Mouse (Mus musculus): Measurements from ENCODE around the gene Cotl1.
"Not testable (repeated sequence)": the region's sequence is repeated elsewhere in the genome, so short reads cannot be mapped to it uniquely, and the experiment has no call there.

The Cotl1 gene

GRCm38 (mm10) chr8:119840275-119840808 is at the start of gene Cotl1:
Gene Cotl1, minus strand, starts transcription at chr8:119840544.
- peak; percentile 98 to 100 for DNase-seq

- no peak for DNase-seq
Observed at GRCm38 (mm10) chr8:119888012-119888411, 47.7 kb upstream of the Cotl1 start.

DNA sequence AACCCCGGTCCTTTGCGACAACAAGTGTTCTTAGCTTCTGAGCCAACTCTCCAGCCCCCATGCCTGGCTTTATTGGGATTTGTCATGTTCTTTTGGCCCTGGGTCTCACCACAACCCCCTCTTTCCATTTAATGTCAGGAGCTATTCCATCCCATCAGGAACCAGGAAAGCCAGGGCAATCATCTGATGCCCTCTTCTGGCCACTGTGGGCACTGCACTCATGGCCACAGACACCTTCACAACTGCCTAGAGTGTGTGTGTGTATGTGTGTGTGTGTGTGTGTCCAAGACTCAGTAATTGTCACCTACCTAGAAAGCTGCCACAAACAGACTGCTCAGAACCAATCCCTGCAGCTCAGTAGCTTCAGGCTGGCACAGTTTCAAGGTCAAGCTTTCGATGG is 46.8 kb upstream of the Cotl1 start:
- peak; percentile 30 to 58 for DNase-seq

DNA sequence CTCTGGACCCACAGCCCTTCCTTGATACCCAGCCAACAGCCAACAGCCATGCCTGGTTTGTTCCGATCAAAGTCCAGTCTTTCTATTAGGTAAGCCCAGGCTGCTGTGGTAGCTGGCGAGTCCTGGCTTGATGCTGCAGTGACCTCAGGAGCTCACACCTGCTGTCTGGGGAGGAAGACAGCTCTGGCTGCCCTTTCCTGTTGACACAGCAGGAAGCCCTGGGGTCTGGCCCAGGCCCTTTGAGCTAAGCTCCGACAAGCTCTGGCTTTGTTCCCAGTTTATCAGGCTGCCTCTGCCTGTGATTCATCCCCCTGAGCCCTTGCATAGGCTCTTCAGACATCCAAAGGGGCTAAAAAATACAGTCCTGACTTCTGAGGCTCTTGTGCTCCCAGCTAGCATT is 45.3 kb upstream of the Cotl1 start:
- peak; percentile 47 to 65 for DNase-seq

DNA sequence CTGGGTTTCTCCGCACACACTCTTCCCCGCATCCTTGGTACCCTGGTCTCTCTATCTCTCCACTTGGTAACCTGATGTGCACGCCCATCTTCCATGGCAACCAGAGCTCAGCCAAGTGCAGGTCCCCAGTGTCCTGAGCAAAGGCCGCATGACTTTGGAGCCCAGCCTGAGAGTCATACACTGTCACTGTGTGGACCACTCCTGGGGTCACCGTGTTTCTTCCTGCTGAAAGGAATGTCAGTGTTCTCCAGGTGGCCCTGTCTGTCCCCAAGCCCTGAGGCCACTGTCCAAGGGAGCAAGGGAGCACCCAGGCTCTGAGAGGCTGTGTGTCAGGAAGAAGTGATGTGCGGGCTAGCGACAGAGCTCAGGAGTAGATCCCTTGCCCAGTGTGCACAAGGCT is 42.9 kb upstream of the Cotl1 start:
- DNase-seq: no peak

DNA sequence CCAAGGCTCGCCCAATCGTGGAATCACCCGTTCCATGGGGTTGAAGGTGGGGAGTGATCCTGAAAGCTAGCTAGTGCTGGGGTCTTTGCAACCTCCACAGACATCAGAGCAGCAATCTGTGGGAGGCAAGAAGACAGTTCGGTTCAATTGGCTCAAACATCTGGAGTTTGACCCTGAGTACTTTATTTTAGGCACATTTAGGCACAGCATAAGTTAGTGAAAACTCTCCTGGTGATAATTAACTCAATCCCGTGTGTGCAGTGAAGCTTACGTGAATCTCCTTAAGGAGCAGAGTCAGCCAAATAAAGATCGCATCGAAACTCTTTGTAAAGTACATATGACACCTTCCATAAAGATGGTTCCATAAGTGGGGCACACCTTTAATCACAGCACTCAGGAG is 41.6 kb upstream of the Cotl1 start:
- no peak for DNase-seq

GRCm38 (mm10) chr8:119881301-119881700 is 41.0 kb upstream of the Cotl1 start:
- no peak for DNase-seq

DNA sequence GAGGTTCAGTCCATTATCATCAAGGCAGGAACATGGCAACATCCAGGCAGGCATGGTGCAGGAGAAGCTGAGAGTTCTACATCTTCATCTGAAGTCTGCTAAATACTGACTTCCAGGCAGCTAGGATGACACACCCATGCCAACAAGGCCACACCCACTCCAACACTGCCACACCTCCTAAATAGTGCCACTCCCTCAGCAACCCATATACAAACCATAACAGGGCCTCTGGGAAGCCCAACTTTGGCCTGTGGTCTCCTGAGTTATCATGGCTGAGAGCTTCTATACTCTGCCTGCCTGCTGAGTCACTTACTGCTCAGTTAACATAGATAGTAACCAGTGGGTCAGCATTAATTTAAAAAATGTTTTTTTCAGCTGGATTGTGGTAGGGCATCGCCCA is 32.8 kb upstream of the Cotl1 start:
- no peak for DNase-seq

DNA sequence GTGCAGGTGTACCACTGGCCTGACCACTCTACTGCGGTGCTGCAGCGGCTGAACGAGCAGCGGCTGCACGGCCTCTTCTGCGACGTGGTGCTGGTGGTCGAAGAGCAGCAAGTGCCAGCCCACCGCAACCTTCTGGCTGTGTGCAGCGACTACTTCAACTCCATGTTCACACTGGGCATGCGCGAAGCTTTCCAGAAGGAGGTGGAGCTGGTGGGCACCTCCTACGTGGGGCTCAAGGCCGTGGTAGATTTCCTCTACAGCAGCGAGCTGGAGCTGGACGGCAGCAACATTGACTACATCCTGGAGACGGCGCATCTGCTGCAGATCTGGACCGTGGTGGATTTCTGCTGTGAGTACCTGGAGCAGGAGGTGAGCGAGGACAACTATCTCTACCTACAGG is 29.3 kb upstream of the Cotl1 start:
- DNase-seq: no peak

- no peak for DNase-seq
Observed at GRCm38 (mm10) chr8:119862749-119863148, 22.4 kb upstream of the Cotl1 start.

DNA sequence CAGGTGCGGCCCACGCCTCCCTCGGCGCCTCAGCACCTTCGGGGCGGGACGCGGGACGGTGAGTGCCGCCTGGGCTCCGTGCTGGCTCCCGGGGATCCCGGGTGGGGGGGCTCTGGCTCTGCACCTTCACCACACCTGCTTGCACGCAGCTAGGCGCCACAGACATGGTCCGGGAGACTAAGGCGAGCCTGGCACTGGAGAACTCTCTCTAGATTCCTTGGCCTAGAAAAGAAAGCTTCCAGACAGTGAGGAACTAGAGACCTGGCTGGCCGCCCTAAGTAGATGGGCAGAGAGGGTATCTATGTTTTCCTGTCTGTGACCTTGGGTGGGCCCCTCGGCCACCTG is 22.0 kb upstream of the Cotl1 start:
- no peak for DNase-seq

- DNase-seq: peak; percentile 97 to 99
Observed at GRCm38 (mm10) chr8:119861706-119862389, 21.5 kb upstream of the Cotl1 start, which contains the start of gene Klhl36. Gene Klhl36, plus strand, starts transcription at chr8:119862266.

- no peak for DNase-seq
Observed at GRCm38 (mm10) chr8:119857767-119858166, 17.4 kb upstream of the Cotl1 start.

DNA sequence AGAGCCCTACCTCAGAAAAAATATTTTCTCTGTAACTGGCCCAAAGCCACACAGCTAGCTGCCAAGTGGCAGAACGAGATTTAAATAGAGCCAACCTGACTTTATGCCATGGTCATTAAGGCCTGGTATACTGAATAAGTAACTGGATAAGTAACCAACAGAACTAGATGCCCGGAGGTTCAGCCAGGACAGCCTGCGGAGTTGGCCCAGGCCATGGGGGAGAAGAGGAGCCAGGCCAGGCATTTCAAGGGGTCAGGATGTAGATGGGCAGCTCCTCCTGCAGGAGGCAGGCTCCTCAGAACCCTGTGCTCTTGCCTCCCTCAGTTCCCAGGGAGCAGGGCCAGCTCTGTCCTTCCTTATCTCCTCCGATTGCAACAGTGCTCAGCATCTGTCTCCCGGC is 15.3 kb upstream of the Cotl1 start:
- DNase-seq: peak; percentile 41 to 47

DNA sequence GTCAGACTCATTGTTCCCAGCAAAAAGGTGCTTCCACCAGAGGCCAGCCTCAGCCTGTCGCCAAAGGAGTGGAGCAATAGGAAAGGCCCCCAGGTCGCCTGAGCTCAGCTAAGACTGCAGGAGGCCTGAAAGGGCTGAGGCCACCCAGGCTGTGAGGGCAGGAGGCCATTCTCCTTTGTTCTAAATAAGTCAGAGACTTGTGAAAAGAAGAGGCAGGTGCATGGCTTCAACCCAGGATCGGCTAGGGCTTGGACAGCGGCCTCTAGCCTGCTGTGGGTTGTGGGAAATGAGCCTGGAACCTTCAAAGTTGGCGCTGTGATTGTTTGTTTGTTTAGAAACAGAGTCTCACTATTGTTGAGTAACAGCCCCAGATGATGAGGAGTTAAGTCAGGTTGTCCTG is 13.7 kb upstream of the Cotl1 start:
- DNase-seq: peak in 1 of 2 experiments; percentile 45

- DNase-seq: no peak
Observed at GRCm38 (mm10) chr8:119853521-119853920, 13.2 kb upstream of the Cotl1 start.

- no peak for DNase-seq
Observed at GRCm38 (mm10) chr8:119847232-119847922, 7.0 kb upstream of the Cotl1 start.

- not testable (repeated sequence) for DNase-seq
Observed at GRCm38 (mm10) chr8:119845741-119846140, 5.4 kb upstream of the Cotl1 start.

DNA sequence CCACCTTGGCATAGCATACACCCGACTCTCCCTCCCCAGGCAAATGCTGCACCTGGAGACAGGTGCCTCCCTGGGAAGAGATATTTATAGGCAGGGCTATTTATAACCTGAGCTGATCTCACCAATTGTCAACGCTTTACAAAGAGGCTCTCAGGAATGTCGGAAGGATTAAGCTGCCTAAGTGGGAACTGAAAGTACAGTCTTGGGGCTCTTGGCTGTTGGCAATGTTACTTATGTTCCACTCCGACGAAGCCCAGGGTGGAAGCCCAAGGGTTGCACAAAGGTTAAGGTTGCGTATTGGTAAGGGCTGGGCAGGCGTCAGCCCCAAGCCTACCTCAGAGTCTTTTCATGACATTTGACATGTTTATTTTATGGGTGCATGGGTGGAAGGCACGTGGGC is 4.2 kb upstream of the Cotl1 start:
- DNase-seq: no peak

- DNase-seq: peak; percentile 74 to 88
Observed at GRCm38 (mm10) chr8:119843444-119843843, 3.1 kb upstream of the Cotl1 start.

GRCm38 (mm10) chr8:119840905-119841411 is 614 bp upstream of the Cotl1 start:
- DNase-seq: peak; percentile 67 to 70

DNA sequence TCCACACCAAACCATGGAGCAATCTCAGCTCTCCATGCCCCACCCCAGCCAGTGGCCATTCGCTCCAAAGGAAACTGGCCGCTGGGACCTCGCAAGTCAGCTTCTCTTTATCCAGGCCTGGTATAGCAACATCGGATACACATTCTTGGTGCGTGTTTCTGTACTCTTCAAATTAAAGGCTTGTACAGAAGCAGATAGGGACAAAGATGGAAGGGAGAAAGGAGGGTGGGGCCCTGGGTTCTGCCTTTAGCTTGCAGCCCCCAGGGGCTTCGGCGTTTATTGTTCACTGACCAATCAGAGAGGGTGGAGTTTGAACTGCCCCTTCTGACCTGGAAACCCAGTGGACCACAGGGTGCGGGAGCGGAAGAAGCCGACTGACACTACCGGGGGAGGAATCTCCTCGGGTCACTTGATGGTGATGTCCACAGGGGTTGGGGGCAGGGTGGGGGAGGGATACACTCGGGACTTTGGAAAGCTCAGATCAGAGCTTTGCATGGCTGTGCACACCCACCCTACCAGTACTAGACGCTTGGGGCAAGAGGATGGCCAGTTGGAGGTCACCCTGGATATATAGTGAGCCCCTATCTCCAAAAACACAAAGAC is 824 bp downstream of the Cotl1 start:
- peak in 1 of 2 experiments; percentile 45 for DNase-seq

GRCm38 (mm10) chr8:119838983-119839340 is 1.4 kb downstream of the Cotl1 start:
- DNase-seq: no peak

Data from cerebellum, postnatal 25 days (tissue).